Mouse (Mus musculus) E14TG2a.4 (cell line): ENCODE data around the gene Ptpn21.

Experiments used
- H3K27me3 ChIP-seq: 2 replicates; pipeline ENCODE4 v1.6.1; 2014; ENCODE audit warnings: low read length, control low read depth; ENCODE audit not compliant: insufficient read depth
- H3K36me3 ChIP-seq: 2 replicates; pipeline ENCODE4 v1.6.1; 2014; ENCODE audit warnings: low read length, control low read depth; ENCODE audit not compliant: insufficient read depth
- H3K4me1 ChIP-seq: replicated peaks from 2 replicates; pipeline ENCODE4 v1.6.1; 2014; ENCODE audit warnings: low read depth, low read length, control low read depth
- H3K4me3 ChIP-seq: replicated peaks from 2 replicates; pipeline ENCODE4 v1.5.1; 2014; ENCODE audit warnings: mild to moderate bottlenecking, low read length
- H3K9me3 ChIP-seq: 2 replicates; pipeline ENCODE4 v1.6.1; 2014; ENCODE audit warnings: low read length, control low read depth
- CTCF ChIP-seq: conservative IDR thresholded peaks from 2 replicates; pipeline ENCODE4 v1.5.1; 2014; ENCODE audit warnings: low read length
- NANOG ChIP-seq: IDR thresholded peaks from 2 replicates; pipeline ENCODE4 v1.6.1; 2014; ENCODE audit warnings: borderline replicate concordance, low read length, mixed read lengths
- POU5F1 ChIP-seq: IDR thresholded peaks from 2 replicates; pipeline ENCODE4 v1.6.1; 2014; ENCODE audit warnings: low read length, borderline replicate concordance

Gene Ptpn21

DNA sequence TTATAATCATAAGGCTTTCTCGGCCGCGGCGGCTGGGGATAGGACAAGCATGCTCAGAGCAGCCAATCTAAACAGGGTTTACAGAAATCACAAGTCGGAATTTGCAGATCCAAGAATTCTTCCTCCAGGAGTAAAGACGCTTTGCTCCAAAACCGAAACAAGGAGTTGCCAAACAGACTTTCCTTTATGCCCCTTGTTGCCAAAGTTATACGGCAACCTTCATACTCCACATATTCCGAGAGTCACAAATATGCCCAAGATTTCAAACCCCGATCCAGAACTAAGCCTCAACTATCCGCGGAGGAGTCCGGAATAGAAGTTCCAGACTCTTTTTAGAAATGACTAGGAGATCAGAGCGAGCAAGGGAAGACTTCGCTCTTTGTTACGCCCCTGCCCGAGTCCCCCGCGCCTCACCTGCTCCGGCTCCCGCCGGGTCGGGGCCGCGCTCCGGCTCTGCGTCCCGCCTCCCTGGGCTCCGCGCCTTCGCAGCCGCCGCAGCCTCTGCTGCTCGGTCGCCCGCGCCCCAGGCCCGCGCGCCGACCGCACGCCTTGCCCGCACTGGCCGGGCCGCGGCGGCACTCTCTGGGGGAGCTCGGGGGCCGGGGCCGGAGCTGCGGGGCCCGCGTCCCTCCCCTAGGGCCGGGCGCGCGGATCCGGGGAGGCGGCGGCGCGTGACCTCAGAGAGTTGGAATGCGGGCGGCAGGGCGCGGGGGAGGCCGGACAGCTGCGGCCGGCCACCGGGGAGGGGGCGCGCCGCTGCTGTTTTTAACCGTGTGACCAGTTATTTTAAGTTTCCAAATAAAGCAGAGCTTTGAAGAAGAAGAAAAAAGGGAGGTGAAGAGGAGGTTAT is at the start of gene Ptpn21:
TSS of gene Ptpn21 (minus strand) at position 455 of the 850 bp plus-strand sequence.
- H3K4me1 ChIP-seq, result peaks cover 46% of the 10 kb centered on the region
- 0 out of 2 replicates have a peak, but pooled peaks cover 3% of the 10 kb centered on the region for H3K36me3 ChIP-seq
- no peaks in the 10 kb centered on the region for H3K9me3 ChIP-seq
- no peak for TF ChIP-seq NANOG
- no peak for TF ChIP-seq CTCF
- TF ChIP-seq POU5F1, result no peak
- H3K4me3 ChIP-seq, result peak within 1 kb of the TSS; percentile 81
- H3K27me3 ChIP-seq, result peaks cover 25% of the 10 kb centered on the region

DNA sequence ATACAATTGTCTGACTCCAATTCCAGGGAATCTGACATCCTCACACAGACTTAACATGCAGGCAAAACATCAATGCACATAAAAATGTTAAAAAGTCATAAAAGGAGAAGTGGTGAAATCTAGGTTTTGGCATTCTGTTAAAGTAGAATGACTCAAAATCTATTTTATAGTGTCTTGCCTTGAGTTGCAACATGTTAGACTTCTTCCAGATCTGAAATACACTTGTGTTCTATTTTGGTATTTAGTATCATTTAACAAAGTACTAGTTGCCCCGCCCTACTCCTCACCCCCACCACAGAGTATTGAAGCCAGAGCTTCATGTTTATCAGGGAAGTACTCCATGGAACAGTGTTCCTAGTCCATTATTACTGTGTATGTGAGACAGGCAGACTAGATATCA is 47.0 kb upstream of the Ptpn21 start:
- Histone ChIP-seq H3K4me1 (no peaks in the 10 kb centered on the region), H3K36me3 (peaks cover 90% of the 10 kb centered on the region), H3K9me3 (no peaks in the 10 kb centered on the region), H3K27me3 (no peaks in the 10 kb centered on the region), H3K4me3 (no peak overlapping the region)
- TF ChIP-seq POU5F1 (no peak), CTCF (no peak), NANOG (no peak)

DNA sequence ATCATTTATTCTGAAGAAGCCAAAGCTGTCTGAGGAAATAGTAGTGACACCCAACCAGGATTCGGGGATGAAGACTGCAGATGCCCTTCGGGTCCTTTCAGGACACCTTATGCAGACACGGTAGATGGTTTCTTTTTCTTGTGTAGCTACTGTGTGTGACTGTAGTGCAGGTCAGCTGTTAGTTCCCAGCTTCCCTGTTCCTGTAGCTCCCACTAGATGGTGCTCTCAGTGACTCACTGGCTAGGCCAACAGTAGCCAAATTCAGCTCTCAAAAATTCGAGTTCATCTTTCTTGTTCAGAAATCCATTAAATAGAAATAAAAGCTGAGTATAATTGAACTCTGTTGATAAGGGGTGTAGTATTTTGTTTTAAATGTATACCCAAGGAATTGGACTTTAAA is 41.9 kb upstream of the Ptpn21 start:
- Histone ChIP-seq H3K4me3 (no peak overlapping the region), H3K4me1 (peaks cover 16% of the 10 kb centered on the region), H3K9me3 (no peaks in the 10 kb centered on the region), H3K36me3 (peaks cover 91% of the 10 kb centered on the region), H3K27me3 (no peaks in the 10 kb centered on the region)
- TF ChIP-seq CTCF (peak; percentile 59), POU5F1 (no peak)

DNA sequence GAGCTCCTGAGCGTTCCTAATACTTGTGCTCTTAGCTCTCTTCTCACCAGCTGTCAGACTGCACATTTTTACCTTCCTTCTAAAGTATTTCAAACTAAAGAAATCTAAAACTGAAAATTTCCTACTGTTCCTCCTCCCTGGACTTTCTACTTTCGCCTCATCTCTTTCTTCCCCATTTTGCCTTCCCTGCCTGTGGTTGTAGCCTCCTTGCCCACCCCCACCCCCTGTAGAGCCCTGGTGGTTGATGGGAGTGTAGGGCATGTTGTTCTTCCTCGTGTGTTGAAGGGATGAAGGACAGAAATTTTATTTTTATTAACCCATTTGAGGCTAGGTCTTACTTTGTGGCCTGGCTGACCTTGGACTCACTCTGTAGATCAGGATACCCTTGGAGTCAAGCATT is 40.3 kb upstream of the Ptpn21 start:
- Histone ChIP-seq H3K4me3 (no peak overlapping the region), H3K4me1 (peaks cover 16% of the 10 kb centered on the region), H3K9me3 (no peaks in the 10 kb centered on the region), H3K27me3 (no peaks in the 10 kb centered on the region), H3K36me3 (peaks cover 88% of the 10 kb centered on the region)
- TF ChIP-seq POU5F1 (no peak), NANOG (no peak), CTCF (no peak)

DNA sequence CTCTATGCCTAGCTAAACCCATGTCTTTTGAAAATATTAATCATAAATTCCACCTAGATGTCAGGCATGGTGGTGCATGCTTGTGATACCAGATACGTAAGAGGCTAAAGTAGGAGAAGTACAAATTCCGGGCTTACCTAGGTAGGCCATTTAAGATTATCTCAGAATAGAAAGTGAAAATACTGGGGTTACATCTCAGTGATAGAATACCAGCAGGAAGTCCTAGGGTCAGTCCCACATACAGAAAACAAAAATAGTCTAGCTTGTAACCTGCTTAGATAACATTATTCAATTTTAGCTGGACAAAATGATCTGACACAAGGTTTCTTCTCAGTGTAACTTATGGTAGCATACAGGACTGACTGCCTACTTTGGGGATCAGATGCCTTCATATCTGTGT is 29.0 kb upstream of the Ptpn21 start:
- no peaks in the 10 kb centered on the region for H3K27me3 ChIP-seq
- no peaks in the 10 kb centered on the region for H3K4me1 ChIP-seq
- peaks cover 89% of the 10 kb centered on the region for H3K36me3 ChIP-seq
- H3K9me3 ChIP-seq, result no peaks in the 10 kb centered on the region
- TF ChIP-seq NANOG (no peak), CTCF (no peak), POU5F1 (no peak)
- no peak overlapping the region for H3K4me3 ChIP-seq

DNA sequence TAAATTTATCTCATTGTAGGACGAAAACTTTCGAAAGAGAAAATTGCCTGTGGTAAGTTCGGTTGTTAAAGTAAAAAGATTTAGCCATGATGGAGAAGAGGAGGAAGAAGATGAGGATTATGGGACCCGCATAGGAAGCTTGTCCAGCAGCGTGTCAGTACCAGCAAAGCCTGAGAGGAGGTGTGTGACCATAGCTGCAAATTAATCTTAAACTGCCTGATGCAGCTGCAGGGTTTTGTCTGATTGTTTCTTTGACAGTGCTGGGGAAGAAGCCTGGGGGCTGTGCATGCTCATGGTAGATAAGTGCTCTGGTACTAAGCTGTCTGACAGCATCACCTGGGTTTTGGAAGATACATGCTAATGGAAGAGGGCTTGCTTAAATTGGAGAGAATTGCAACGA is 22.5 kb upstream of the Ptpn21 start:
- H3K4me3 ChIP-seq, result no peak overlapping the region
- no peaks in the 10 kb centered on the region for H3K9me3 ChIP-seq
- H3K27me3 ChIP-seq, result no peaks in the 10 kb centered on the region
- H3K36me3 ChIP-seq, result peaks cover 97% of the 10 kb centered on the region
- TF ChIP-seq NANOG (no peak), CTCF (no peak), POU5F1 (no peak)
- 0 out of 2 replicates have a peak, but pooled peaks cover 5% of the 10 kb centered on the region for H3K4me1 ChIP-seq

DNA sequence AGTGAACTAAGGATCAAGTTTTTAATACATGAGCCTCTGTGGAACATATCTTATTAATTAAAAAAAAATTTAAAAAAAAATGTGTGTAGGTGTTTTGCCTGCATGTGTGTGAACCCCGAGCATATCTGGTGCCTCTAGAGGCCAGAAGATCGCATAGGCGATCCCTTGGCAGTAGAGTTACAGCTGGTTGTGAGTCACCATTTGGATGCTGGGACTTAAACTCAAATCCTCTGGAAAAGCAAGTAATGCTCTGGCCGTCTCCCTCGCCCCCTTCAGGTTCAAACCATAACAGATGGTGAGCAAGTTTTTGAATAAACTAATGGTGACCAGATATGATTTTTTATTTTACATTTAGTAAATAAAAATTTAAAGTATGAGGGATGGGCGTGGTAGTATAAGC is 20.4 kb upstream of the Ptpn21 start:
- Histone ChIP-seq H3K4me1 (0 out of 2 replicates have a peak, but pooled peaks cover 5% of the 10 kb centered on the region), H3K4me3 (no peak overlapping the region), H3K27me3 (no peaks in the 10 kb centered on the region), H3K9me3 (no peaks in the 10 kb centered on the region), H3K36me3 (peaks cover 96% of the 10 kb centered on the region)
- TF ChIP-seq CTCF (no peak), POU5F1 (no peak), NANOG (no peak)

DNA sequence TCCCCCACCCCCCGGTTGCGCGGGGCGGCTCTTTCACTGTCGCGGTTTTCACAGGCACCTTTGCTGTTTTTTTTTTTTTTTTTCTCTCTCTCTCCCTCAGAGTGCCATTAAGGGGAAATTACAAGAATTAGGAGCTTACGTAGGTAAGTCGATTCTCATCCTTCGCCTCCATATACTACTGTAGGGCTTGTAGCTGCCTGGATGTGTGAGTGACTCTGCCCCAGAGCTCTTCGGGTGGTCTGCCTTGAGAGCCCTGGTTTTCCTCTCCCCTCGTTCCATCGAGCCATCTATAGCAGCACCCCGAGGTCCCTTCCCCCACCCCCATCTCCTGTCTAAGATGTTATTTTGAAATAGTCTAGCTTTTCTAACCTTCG is 10.2 kb upstream of the Ptpn21 start:
- TF ChIP-seq NANOG (no peak), CTCF (no peak), POU5F1 (no peak)
- peaks cover 28% of the 10 kb centered on the region for H3K4me1 ChIP-seq

DNA sequence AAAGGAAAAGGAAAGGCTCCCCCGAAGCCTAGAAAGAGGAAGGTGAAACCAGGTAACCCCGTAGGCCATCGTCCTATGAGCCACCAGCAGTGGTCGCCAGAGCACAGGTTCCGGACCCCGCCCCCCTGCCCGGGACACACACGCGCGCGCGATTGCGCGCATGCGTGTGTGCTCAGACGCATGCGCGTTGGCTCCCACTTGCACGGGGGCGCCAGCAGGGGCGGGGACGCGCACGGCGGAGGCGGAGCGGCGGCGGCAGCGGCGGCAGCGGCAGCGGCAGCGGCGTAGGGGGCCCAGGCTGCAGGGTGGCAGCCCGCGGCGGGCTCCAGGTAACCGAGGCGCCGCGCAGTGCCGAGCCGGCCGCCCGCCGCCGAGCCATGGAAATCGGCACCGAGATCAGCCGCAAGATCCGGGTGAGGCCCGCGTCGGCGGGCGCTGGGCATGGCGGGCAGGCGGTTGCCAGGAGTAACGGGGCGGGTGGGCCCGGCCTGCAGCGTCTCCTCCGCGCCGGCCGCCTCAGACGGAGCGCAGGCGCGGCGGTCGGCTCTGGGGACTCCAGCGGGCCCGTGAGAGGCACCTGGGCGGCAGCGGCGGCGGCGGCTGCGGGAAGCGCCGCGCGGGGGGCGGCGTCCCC is 9.7 kb upstream of the Ptpn21 start, which contains the start of gene Zc3h14:
TSS of gene Zc3h14 (plus strand) at position 219 of the 634 bp plus-strand sequence.
- H3K9me3 ChIP-seq, result no peaks in the 10 kb centered on the region
- peaks cover 28% of the 10 kb centered on the region for H3K4me1 ChIP-seq
- peaks cover 23% of the 10 kb centered on the region for H3K36me3 ChIP-seq
- H3K27me3 ChIP-seq, result no peaks in the 10 kb centered on the region; the same call in 1 of the 2 replicates
- TF ChIP-seq POU5F1, result no peak
- TF ChIP-seq CTCF, result no peak
- H3K4me3 ChIP-seq, result peak within 1 kb of the TSS; percentile 88

More for the DNA sequence above, 10.2 kb upstream of the Ptpn21 start:
- Histone ChIP-seq H3K4me3 (peak overlapping the region; percentile 88), H3K9me3 (no peaks in the 10 kb centered on the region), H3K36me3 (peaks cover 26% of the 10 kb centered on the region), H3K27me3 (no peaks in the 10 kb centered on the region)
